Mouse (Mus musculus): ENCODE data around the gene Olfr61. TPM values are rescaled to one million over a fixed set of nuclear protein-coding genes. Genes with fewer than 3 reads are reported as not detected.
"Not testable (repeated sequence)": the region's sequence is repeated elsewhere in the genome, so short reads cannot be mapped to it uniquely, and the experiment has no call there.

The Olfr61 gene
- not detected in 2 replicates for polyA plus RNA-seq (2016; fragmentation: Nextera tagmentation; extraction: Ambion mirVana)

GRCm38 (mm10) chr7:140628670-140629069 lies at the start of gene Olfr61:
Gene Olfr61 (plus strand): TSS chr7:140628970.
- H3K9ac ChIP-seq; ATAC-seq; H3K9me3 ChIP-seq (replicated peaks); H3K27ac ChIP-seq; H3K27me3 ChIP-seq (replicated peaks); H3K4me1 ChIP-seq; H3K4me2 ChIP-seq; H3K36me3 ChIP-seq; H3K4me3 ChIP-seq: not testable (repeated sequence)
- WGBS (ENCODE audit: insufficient replicate concordance) = 64% methylated on average over 3 of the region's 3 CpGs

GRCm38 (mm10) chr7:140600969-140601368 lies 27.8 kb upstream of the Olfr61 start, which contains the start of gene Olfr46:
Gene Olfr46 (plus strand): TSS chr7:140601269.
- 55% methylated on average over 2 of the region's 2 CpGs for WGBS (ENCODE audit: insufficient replicate concordance)
- H3K27ac ChIP-seq; H3K9ac ChIP-seq; H3K4me3 ChIP-seq; ATAC-seq; H3K4me1 ChIP-seq; H3K36me3 ChIP-seq; H3K4me2 ChIP-seq; H3K9me3 ChIP-seq (replicated peaks); H3K27me3 ChIP-seq (replicated peaks): not testable (repeated sequence)

- no peaks in the 10 kb centered on the region for H3K36me3 ChIP-seq
- no peak overlapping the region for H3K4me3 ChIP-seq
- no peak overlapping the region for H3K9ac ChIP-seq
- 47% methylated on average over 1 of the region's 1 CpGs for WGBS (ENCODE audit: insufficient replicate concordance)
- no peaks in the 10 kb centered on the region for H3K9me3 ChIP-seq (replicated peaks)
- H3K27me3 ChIP-seq (replicated peaks) = no peaks in the 10 kb centered on the region
- ATAC-seq = no peak
- H3K4me2 ChIP-seq = no peak overlapping the region
- H3K27ac ChIP-seq = no peak overlapping the region
- H3K4me1 ChIP-seq = no peaks in the 10 kb centered on the region
These were observed 1.8 kb downstream of the Olfr61 start for GRCm38 (mm10) chr7:140630559-140630958.

GRCm38 (mm10) chr7:140646152-140646551 lies 17.4 kb downstream of the Olfr61 start, which contains the start of gene Olfr53:
Gene Olfr53 (plus strand): TSS chr7:140646452.
- Histone ChIP-seq H3K4me2 (no peak within 1 kb of the TSS), H3K27ac (no peak within 1 kb of the TSS), H3K36me3 (no peaks in the 10 kb centered on the region), H3K4me3 (no peak within 1 kb of the TSS), H3K4me1 (no peaks in the 10 kb centered on the region), H3K27me3 (replicated peaks) (no peaks in the 10 kb centered on the region), H3K9ac (no peak within 1 kb of the TSS), H3K9me3 (replicated peaks) (no peaks in the 10 kb centered on the region)
- no peak for ATAC-seq
- WGBS (ENCODE audit: insufficient replicate concordance) = 66% methylated on average over 1 of the region's 1 CpGs

- 51% methylated on average over 4 of the region's 4 CpGs for WGBS (ENCODE audit: insufficient replicate concordance)
- no peak within 1 kb of the TSS for H3K9ac ChIP-seq
- no peaks in the 10 kb centered on the region for H3K9me3 ChIP-seq (replicated peaks)
- no peak within 1 kb of the TSS for H3K27ac ChIP-seq
- H3K27me3 ChIP-seq (replicated peaks) = no peaks in the 10 kb centered on the region
- no peaks in the 10 kb centered on the region for H3K36me3 ChIP-seq
- no peaks in the 10 kb centered on the region for H3K4me1 ChIP-seq
- no peak within 1 kb of the TSS for H3K4me2 ChIP-seq
- ATAC-seq = no peak
- no peak within 1 kb of the TSS for H3K4me3 ChIP-seq
These were observed 30.9 kb downstream of the Olfr61 start, which contains the start of gene Olfr539 for GRCm38 (mm10) chr7:140659630-140660029. Gene Olfr539 (plus strand): TSS chr7:140659930.

DNA sequence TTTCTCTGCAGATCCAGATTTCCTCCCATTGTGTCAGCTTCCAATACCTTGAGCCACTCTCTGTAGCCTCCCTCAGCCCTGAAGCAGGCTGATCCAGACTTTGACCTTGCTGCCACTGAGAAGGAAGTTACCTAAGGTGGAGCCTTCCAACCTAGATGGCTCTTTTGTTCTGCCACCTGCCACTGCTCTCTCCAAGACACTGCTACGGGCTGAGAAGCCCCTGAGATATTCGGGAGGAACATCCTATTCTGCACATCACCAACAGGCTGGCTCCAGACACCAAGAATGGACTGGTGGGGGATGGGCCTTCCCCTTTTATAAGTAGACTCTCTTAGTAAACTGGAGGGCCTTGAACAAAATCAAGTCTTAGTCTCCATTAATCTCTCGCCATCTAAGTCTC lies 41.9 kb downstream of the Olfr61 start:
- not testable (repeated sequence) for H3K36me3 ChIP-seq; H3K27ac ChIP-seq; H3K9ac ChIP-seq; H3K4me2 ChIP-seq; H3K27me3 ChIP-seq (replicated peaks); H3K4me1 ChIP-seq; H3K4me3 ChIP-seq; H3K9me3 ChIP-seq (replicated peaks); ATAC-seq
- 60% methylated on average over 3 of the region's 3 CpGs for WGBS (ENCODE audit: insufficient replicate concordance)

- H3K36me3 ChIP-seq = no peaks in the 10 kb centered on the region
- 6% methylated on average over 6 of the region's 6 CpGs for WGBS (ENCODE audit: insufficient replicate concordance)
- no peaks in the 10 kb centered on the region for H3K4me1 ChIP-seq
- no peak overlapping the region for H3K4me3 ChIP-seq
- H3K27ac ChIP-seq = no peak overlapping the region
- no peaks in the 10 kb centered on the region; the same call in 1 of the 2 replicates for H3K9me3 ChIP-seq (replicated peaks)
- H3K27me3 ChIP-seq (replicated peaks) = no peaks in the 10 kb centered on the region
- no peak overlapping the region for H3K4me2 ChIP-seq
- no peak for ATAC-seq
- no peak overlapping the region for H3K9ac ChIP-seq
These were observed 47.1 kb downstream of the Olfr61 start for GRCm38 (mm10) chr7:140675863-140676262.

DNA sequence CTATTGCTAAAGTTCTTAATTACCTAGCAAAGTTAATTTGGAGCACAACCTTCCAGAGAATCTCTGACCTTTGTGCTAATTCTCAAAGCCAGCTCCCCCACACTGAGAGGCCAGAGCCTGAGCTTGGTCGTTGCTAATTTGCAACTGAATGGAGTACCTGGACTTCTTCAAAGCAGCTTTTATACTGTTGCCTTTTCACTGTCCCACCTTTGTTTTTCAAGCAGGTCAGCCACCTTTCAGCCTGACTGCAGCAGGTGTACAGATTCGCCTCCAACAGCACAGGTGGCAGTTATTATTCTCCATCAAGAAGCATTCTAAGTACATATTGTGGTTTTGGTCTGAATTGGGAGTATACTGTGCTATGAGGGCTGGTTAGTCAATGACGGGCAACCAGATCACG lies 50.8 kb downstream of the Olfr61 start:
- not testable (repeated sequence) for H3K27me3 ChIP-seq (replicated peaks); H3K9me3 ChIP-seq (replicated peaks); H3K4me1 ChIP-seq; H3K4me3 ChIP-seq; H3K36me3 ChIP-seq; H3K4me2 ChIP-seq; H3K9ac ChIP-seq; ATAC-seq; H3K27ac ChIP-seq
- WGBS (ENCODE audit: insufficient replicate concordance) = 49% methylated on average over 4 of the region's 4 CpGs

DNA sequence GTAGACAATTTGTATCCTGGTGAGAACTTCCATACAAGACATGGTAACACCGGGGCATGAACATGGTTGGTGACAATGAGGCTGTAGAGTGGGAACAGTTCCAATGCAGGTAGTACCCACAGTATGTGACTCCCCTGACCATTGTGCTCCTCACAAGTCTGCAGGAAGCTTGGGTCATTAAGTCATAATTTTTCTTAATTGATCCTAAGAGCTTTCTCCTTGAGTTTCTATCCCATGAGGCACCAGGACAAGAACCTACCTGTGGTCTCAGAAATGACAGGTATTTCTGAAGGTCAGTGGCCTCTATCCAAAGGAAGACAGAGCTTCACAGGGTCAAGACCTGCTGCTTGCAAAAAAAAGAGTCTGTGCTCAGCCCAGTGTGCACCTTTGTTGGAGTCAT lies 52.9 kb downstream of the Olfr61 start, which contains the start of gene Olfr45:
Gene Olfr45, plus strand, starts transcription at position 301 of the 400 bp plus-strand sequence.
- Histone ChIP-seq H3K4me3 (no peak within 1 kb of the TSS), H3K4me1 (no peaks in the 10 kb centered on the region), H3K36me3 (no peaks in the 10 kb centered on the region), H3K9me3 (replicated peaks) (no peaks in the 10 kb centered on the region; the same call in 1 of the 2 replicates), H3K27ac (no peak within 1 kb of the TSS), H3K4me2 (no peak within 1 kb of the TSS), H3K9ac (no peak within 1 kb of the TSS), H3K27me3 (replicated peaks) (no peaks in the 10 kb centered on the region)
- ATAC-seq = no peak
- 64% methylated on average over 1 of the region's 1 CpGs for WGBS (ENCODE audit: insufficient replicate concordance)

Other genes starting within 250 kb of the Olfr61 start
- gene Olfr531, start 226.1 kb upstream of the Olfr61 start, polyA plus RNA-seq (2016; fragmentation: Nextera tagmentation; extraction: Ambion mirVana) = not detected in 2 replicates
- gene Olfr532, start 207.3 kb upstream of the Olfr61 start, polyA plus RNA-seq (2016; fragmentation: Nextera tagmentation; extraction: Ambion mirVana) = not detected in 2 replicates
- gene Olfr533, start 165.6 kb upstream of the Olfr61 start, polyA plus RNA-seq (2016; fragmentation: Nextera tagmentation; extraction: Ambion mirVana) = not detected in 2 replicates
- gene Olfr535, start 144.8 kb upstream of the Olfr61 start, polyA plus RNA-seq (2016; fragmentation: Nextera tagmentation; extraction: Ambion mirVana) = not detected in 2 replicates
- gene Olfr536, start 121.6 kb upstream of the Olfr61 start, polyA plus RNA-seq (2016; fragmentation: Nextera tagmentation; extraction: Ambion mirVana) = not detected in 2 replicates
- not detected in 2 replicates for gene Olfr538, start 61.1 kb upstream of the Olfr61 start, polyA plus RNA-seq (2016; fragmentation: Nextera tagmentation; extraction: Ambion mirVana)
- gene Olfr46, start 27.7 kb upstream of the Olfr61 start, polyA plus RNA-seq (2016; fragmentation: Nextera tagmentation; extraction: Ambion mirVana) = not detected in 2 replicates
- not detected in 2 replicates for gene Olfr53, start 17.5 kb downstream of the Olfr61 start, polyA plus RNA-seq (2016; fragmentation: Nextera tagmentation; extraction: Ambion mirVana)
- gene Olfr539, start 31.0 kb downstream of the Olfr61 start, polyA plus RNA-seq (2016; fragmentation: Nextera tagmentation; extraction: Ambion mirVana) = not detected in 2 replicates
- gene Olfr45, start 53.0 kb downstream of the Olfr61 start, polyA plus RNA-seq (2016; fragmentation: Nextera tagmentation; extraction: Ambion mirVana) = not detected in 2 replicates
- gene Olfr541, start 68.3 kb downstream of the Olfr61 start, polyA plus RNA-seq (2016; fragmentation: Nextera tagmentation; extraction: Ambion mirVana) = not detected in 2 replicates
- not detected in 2 replicates for gene Cyp2e1, start 134.8 kb downstream of the Olfr61 start, polyA plus RNA-seq (2016; fragmentation: Nextera tagmentation; extraction: Ambion mirVana)
- gene Syce1, start 158.9 kb downstream of the Olfr61 start, polyA plus RNA-seq (2016; fragmentation: Nextera tagmentation; extraction: Ambion mirVana) = 0.15 TPM in 1 of 2 replicates, not detected in the other
- gene Zfp941, start 193.2 kb downstream of the Olfr61 start, polyA plus RNA-seq (2016; fragmentation: Nextera tagmentation; extraction: Ambion mirVana) = 0.43 and 0.51 TPM in 2 replicates
- 4.5 and 4.6 TPM in 2 replicates for gene Urah, start 206.0 kb downstream of the Olfr61 start, polyA plus RNA-seq (2016; fragmentation: Nextera tagmentation; extraction: Ambion mirVana)
- not detected in 2 replicates for gene Scgb1c1, start 216.6 kb downstream of the Olfr61 start, polyA plus RNA-seq (2016; fragmentation: Nextera tagmentation; extraction: Ambion mirVana)
- 0.07 TPM in 1 of 2 replicates, not detected in the other for gene Odf3, start 218.8 kb downstream of the Olfr61 start, polyA plus RNA-seq (2016; fragmentation: Nextera tagmentation; extraction: Ambion mirVana)
- not detected in 2 replicates for gene Gm45785, start 227.4 kb downstream of the Olfr61 start, polyA plus RNA-seq (2016; fragmentation: Nextera tagmentation; extraction: Ambion mirVana)
- gene Ric8a, start 228.0 kb downstream of the Olfr61 start, polyA plus RNA-seq (2016; fragmentation: Nextera tagmentation; extraction: Ambion mirVana) = 30.7 and 33.8 TPM in 2 replicates
- 17.4 and 18.0 TPM in 2 replicates for gene Bet1l, start 228.6 kb downstream of the Olfr61 start, polyA plus RNA-seq (2016; fragmentation: Nextera tagmentation; extraction: Ambion mirVana)

Measured in liver, embryonic 12.5 days (tissue).